Mouse (Mus musculus) C2C12 (cell line): ENCODE data around the gene Slc40a1.

Experiments
- CTCF ChIP-seq: IDR thresholded peaks from one replicate; pipeline ENCODE4 v1.5.1; 2011; ENCODE audit not compliant: control insufficient read depth, insufficient read depth, insufficient read length
- MYOD1 ChIP-seq: IDR thresholded peaks from one replicate; pipeline ENCODE4 v1.6.1; 2011; ENCODE audit warnings: low read depth; ENCODE audit not compliant: control insufficient read depth, insufficient read length
- USF1 ChIP-seq: IDR thresholded peaks from one replicate; pipeline ENCODE4 v1.6.1; 2011; ENCODE audit warnings: low read depth, mild to moderate bottlenecking, control low read depth, moderate library complexity

- TF ChIP-seq CTCF (no peak), USF1 (no peak), MYOD1 (no peak)
Observed at GRCm38 (mm10) chr1:45898044-45898443, 28.3 kb downstream of the Slc40a1 start.
